Mouse (Mus musculus) midbrain, embryonic 13.5 days (tissue): Measurements from ENCODE around the gene Pigc. TPM values are rescaled to one million over a fixed set of nuclear protein-coding genes. Genes with fewer than 3 reads are reported as not detected.

Source experiments
- ATAC-seq: fragments of 200-750 bp; cut with Nextera tagmentation; 2 replicates; pipeline ENCODE4 v1.8.0; 2017; ENCODE audit warnings: mild to moderate bottlenecking, moderate TSS enrichment, moderate library complexity
- H3K27ac ChIP-seq: fragments of 300-500 bp; sonication (generic); 2 replicates; pipeline ENCODE4 v1.5.1; 2015; ENCODE audit warnings: inconsistent platforms, mild to moderate bottlenecking, moderate library complexity
- H3K27me3 ChIP-seq: fragments of 300-500 bp; sonication (generic); 2 replicates; pipeline ENCODE4 v1.6.1; 2015; ENCODE audit warnings: mild to moderate bottlenecking, inconsistent platforms
- H3K36me3 ChIP-seq: fragments of 300-500 bp; sonication (generic); 2 replicates; pipeline ENCODE4 v1.6.1; 2015; ENCODE audit warnings: mild to moderate bottlenecking, inconsistent platforms
- H3K4me1 ChIP-seq: fragments of 300-500 bp; sonication (generic); replicated peaks from 2 replicates; pipeline ENCODE4 v1.6.1; 2015; ENCODE audit warnings: inconsistent platforms
- H3K4me2 ChIP-seq: fragments of 300-500 bp; sonication (generic); replicated peaks from 2 replicates; pipeline ENCODE4 v1.6.1; 2015; ENCODE audit warnings: moderate library complexity, mild to moderate bottlenecking, inconsistent platforms
- H3K4me3 ChIP-seq: fragments of 300-500 bp; sonication (generic); replicated peaks from 2 replicates; pipeline ENCODE4 v1.5.1; 2015; ENCODE audit warnings: mild to moderate bottlenecking, inconsistent platforms
- H3K9ac ChIP-seq: fragments of 300-500 bp; sonication (generic); replicated peaks from 2 replicates; pipeline ENCODE4 v1.6.1; 2015; ENCODE audit warnings: mild to moderate bottlenecking, inconsistent platforms
- H3K9me3 ChIP-seq: fragments of 300-500 bp; sonication (generic); 2 replicates; pipeline ENCODE4 v1.6.1; 2016; ENCODE audit warnings: mild to moderate bottlenecking, inconsistent platforms
- WGBS: fragments of 180-500 bp; shearing (Covaris S2); methylation state at CpG from one replicate; pipeline ENCODE4 v1.1.7; 2015; 5-methylcytosine and 5-hydroxymethylcytosine counted together
- polyA plus RNA-seq: library from polyadenylated mRNA; unstranded; fragments of >200 nt; fragmentation: Nextera tagmentation; extraction: Ambion mirVana; gene quantifications from 2 replicates; pipeline ENCODE4 v1.2.1, GENCODE M21; 2015

The Pigc gene
- polyA plus RNA-seq, 1 experiment from 2014 or later: 39.1 TPM

DNA sequence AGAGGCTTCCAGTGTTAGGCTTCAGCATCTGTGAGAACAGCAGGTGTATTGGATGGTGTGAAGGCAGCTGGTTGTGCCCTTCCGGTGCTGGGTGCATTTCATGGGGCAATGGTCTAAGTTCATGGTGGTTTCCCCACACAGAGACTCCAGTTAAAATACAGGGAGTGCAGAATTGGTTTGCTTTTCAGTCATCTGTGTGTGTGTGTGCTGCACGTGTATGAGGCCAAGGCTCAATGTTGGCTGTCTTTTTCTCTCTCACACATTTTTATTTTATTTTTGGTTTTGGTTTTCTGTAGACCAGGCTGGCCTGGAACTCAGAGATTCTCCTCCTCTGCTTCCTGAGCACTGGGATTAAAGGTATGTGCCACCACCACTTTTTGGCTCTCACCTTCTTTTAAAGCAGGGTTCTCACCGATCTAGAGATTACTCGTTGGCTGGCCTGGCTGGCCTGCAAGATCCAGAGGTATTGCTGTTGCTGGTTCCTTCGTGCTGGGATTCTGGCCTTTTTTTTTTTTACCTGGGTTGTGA, 9.3 kb downstream of the Pigc start:
- WGBS: 95% methylated on average over 5 of the region's 5 CpGs
- Histone ChIP-seq H3K4me3 (no peak overlapping the region), H3K4me2 (no peak overlapping the region), H3K4me1 (peaks cover 11% of the 10 kb centered on the region), H3K27me3 (no peaks in the 10 kb centered on the region), H3K9me3 (no peaks in the 10 kb centered on the region), H3K36me3 (no peaks in the 10 kb centered on the region), H3K9ac (no peak overlapping the region), H3K27ac (no peak overlapping the region)
- ATAC-seq: no peak

DNA sequence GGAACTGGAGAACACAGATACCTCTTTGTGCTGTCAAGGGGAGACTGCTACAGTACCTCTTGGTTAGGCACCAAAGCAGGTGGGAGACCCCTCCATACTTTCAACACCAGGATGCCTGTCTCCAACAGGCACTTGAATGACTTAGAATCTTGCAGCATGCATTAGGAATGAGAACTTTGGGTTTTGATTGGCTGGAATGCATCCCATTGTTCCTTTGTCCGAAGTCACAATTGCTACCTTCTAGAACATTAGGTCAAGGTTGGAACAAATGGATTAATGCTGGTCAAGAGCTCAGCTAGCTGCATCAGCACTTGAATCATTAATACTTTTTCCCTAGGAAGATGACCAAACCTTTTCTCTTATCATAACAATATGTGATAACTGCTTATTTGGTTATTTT, 10.6 kb downstream of the Pigc start, which contains the start of gene 4930558K02Rik:
Gene 4930558K02Rik, minus strand, starts transcription at position 101 of the 400 bp plus-strand sequence.
- H3K9me3 ChIP-seq: no peaks in the 10 kb centered on the region
- H3K27ac ChIP-seq: no peak within 1 kb of the TSS
- 69% methylated on average over 1 of the region's 1 CpGs for WGBS
- peaks cover 2% of the 10 kb centered on the region; the same call in 1 of the 2 replicates for H3K4me1 ChIP-seq
- H3K27me3 ChIP-seq: no peaks in the 10 kb centered on the region
- no peak within 1 kb of the TSS for H3K9ac ChIP-seq
- H3K36me3 ChIP-seq: no peaks in the 10 kb centered on the region
- H3K4me2 ChIP-seq: no peak within 1 kb of the TSS
- ATAC-seq: no peak
- no peak within 1 kb of the TSS for H3K4me3 ChIP-seq

DNA sequence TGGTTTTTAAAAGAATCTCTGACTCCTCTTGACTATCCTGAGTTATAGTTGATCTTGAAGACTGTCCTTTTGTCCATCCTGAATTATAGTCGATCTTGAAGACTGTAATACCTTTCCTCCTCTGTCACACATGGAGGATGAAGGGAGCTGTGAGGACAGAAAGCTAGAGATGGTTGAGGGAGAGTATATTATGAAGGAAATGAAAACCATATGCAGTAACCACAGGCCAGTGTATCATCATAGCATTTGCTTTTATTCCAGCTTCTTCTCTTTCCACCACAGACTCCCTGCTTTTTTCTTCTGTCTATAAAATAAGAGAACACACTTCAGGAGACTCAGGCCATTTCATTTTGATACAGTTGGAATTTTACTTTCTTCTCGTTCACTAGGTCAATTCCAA, 11.1 kb downstream of the Pigc start:
- no peak overlapping the region for H3K4me3 ChIP-seq
- H3K4me2 ChIP-seq: no peak overlapping the region
- no peak overlapping the region for H3K27ac ChIP-seq
- H3K4me1 ChIP-seq: peaks cover 5% of the 10 kb centered on the region; the same call in 1 of the 2 replicates
- H3K27me3 ChIP-seq: no peaks in the 10 kb centered on the region
- no peak for ATAC-seq
- H3K9me3 ChIP-seq: no peaks in the 10 kb centered on the region
- WGBS: 89% methylated on average over 2 of the region's 2 CpGs
- no peaks in the 10 kb centered on the region for H3K36me3 ChIP-seq
- H3K9ac ChIP-seq: no peak overlapping the region

DNA sequence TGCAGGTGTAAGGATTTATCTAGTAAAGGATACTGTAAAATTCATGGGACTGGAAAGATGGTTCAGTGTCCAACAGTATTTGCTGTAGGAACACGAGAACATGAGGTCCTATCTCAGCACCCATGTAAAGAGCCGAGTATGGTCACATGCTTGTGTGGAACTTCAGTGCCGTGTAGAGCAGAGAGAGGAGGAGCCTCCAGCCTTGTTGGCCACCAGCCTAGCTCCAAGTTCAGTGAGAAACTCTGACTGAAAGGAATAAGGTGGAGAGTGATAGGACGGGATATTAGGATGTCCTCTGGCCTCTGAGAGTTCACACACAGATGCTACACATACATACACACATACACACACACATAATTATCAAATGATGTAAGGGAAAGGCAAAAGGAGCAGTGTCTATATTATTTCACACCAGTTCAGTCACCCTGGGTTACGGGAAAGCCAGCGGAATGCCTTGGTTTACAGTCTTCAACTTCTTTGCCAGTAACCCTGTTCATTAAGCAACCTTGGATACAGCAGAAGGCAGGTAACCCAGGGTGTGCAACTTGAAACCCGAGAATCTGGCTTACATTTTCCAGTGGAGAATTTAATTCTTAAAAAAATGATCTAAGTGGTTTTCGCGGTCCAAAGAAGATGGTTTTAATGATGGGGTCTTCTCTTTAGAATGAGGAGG, 11.8 kb downstream of the Pigc start:
- H3K9me3 ChIP-seq: no peaks in the 10 kb centered on the region
- H3K4me3 ChIP-seq: no peak overlapping the region
- ATAC-seq: no peak
- no peaks in the 10 kb centered on the region for H3K27me3 ChIP-seq
- peaks cover 5% of the 10 kb centered on the region; the same call in 1 of the 2 replicates for H3K4me1 ChIP-seq
- no peak overlapping the region for H3K27ac ChIP-seq
- H3K9ac ChIP-seq: no peak overlapping the region
- 88% methylated on average over 9 of the region's 9 CpGs for WGBS
- no peak overlapping the region for H3K4me2 ChIP-seq
- H3K36me3 ChIP-seq: no peaks in the 10 kb centered on the region

DNA sequence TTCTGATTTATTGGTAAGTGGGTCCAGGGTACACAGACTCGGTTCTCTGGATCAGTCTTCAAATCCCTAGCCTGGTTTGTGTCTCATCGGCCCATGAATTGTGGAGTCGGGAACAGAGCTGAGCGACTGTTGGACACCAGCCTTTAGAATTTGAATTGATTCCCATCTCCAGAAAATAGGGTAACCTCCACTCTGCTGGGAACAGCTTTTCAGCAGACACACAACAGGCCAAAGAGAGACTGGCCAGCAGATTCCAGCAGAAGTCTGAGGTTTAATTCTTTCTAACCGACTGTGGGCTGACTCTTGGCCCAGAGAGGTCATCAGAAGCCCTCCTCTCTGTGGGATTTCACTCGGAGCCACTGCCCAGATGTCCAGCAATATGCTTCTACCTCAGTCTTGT, 14.5 kb downstream of the Pigc start:
- H3K27me3 ChIP-seq: no peaks in the 10 kb centered on the region

DNA sequence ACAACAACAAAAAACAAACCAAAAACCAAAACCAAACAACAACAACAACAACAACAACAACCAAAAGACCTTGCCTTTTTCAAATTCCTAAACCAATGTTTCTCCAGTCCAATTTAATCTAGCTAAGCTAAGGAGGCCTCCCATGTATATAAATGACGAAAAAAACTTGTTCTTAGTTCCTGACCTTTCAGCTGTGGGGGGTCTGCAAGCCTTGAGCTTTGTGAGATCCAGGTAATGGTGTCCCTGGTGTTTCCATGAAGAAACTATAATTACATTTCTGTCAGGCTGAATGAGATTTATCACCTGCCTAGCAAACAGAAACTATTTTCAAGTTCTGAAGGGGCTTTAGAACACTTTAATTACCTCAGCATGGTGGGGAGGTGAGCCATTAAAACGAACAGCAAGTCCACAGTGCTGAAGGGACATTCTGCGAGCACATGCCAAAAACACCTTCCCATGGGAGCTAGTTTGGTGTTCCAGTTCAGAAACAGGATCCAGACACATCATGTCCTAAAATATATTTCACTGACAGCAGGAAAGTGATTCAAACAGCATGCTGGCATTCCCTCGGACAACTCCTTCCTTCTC, 15.1 kb downstream of the Pigc start:
- Histone ChIP-seq H3K4me1 (0 out of 2 replicates have a peak, but pooled peaks cover 3% of the 10 kb centered on the region), H3K27ac (no peak overlapping the region), H3K9ac (no peak overlapping the region), H3K4me2 (no peak overlapping the region), H3K9me3 (no peaks in the 10 kb centered on the region), H3K4me3 (no peak overlapping the region), H3K36me3 (no peaks in the 10 kb centered on the region), H3K27me3 (no peaks in the 10 kb centered on the region)
- WGBS: 36% methylated on average over 4 of the region's 4 CpGs
- no peak for ATAC-seq

More for the DNA sequence above, 14.5 kb downstream of the Pigc start:
- ATAC-seq: no peak
- 64% methylated on average over 6 of the region's 6 CpGs for WGBS
- Histone ChIP-seq H3K27ac (no peak overlapping the region), H3K4me3 (no peak overlapping the region), H3K9me3 (no peaks in the 10 kb centered on the region), H3K4me2 (no peak overlapping the region), H3K9ac (no peak overlapping the region), H3K36me3 (no peaks in the 10 kb centered on the region), H3K4me1 (0 out of 2 replicates have a peak, but pooled peaks cover 3% of the 10 kb centered on the region)

DNA sequence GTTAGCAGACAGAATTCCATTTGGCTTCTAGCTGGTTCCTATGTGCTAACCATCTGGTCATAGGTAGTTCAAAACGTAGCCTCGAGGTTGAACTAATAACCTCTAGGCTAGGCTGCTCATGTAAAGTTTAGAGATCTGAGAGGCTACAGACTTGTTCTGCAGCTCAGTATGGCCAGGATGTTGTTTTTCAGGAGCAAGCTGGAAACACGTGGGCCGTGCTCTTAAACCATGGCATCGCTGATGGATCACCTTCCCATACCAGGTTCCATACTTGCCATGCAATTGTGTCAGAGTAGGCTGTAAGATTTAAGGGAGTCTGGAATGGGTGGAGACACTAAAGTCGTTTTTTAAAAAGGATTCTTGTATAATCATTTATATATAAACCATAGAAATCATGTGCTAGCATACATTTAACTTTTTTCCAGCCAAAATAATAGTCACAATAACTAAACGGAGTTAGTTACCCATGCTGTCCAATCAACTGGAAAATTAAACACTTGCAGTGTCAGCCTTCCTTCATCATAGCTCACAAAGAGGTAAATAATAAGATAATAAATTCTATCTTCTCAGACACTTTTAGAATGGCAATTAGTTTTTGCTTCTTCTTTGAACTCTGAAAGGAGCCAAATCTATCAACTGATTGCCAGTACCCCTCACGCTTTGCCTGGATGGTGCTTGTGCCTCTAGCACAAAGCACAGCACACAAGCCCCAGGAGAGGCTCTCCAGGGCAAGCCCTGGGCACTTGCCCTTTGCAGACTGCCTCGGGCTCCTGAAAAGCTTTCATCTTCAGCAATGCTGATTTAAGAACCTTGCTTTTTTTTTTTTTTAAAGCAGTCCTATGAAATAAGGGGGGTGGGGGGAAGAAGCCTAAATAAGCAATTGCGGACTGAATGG, 21.9 kb downstream of the Pigc start:
- no peaks in the 10 kb centered on the region for H3K36me3 ChIP-seq
- no peak overlapping the region for H3K9ac ChIP-seq
- ATAC-seq: no peak
- WGBS: 70% methylated on average over 10 of the region's 10 CpGs
- H3K27me3 ChIP-seq: no peaks in the 10 kb centered on the region
- no peak overlapping the region for H3K4me2 ChIP-seq
- H3K4me1 ChIP-seq: peaks cover 4% of the 10 kb centered on the region; the same call in 1 of the 2 replicates
- H3K4me3 ChIP-seq: no peak overlapping the region
- peak overlapping the region; percentile 19; the same call in 1 of the 2 replicates for H3K27ac ChIP-seq
- H3K9me3 ChIP-seq: no peaks in the 10 kb centered on the region

DNA sequence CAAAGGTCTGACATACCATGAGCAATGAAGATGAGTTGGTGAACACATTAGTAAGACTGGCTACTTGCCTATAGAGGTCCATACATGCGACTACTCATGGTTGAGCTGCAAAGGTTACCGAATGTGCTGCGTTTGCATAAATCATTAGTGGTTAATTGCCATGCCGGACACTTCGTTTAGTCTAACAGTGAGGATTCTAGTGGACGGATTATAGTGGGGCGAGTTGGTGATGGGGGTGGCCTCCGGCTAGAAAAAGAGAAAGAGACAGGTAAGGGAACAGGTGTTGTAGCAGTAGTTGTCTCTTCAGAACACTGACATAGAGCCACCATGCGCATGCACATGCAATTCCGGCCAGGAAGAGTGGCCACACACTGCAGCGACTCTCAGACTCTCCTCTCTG, 22.9 kb downstream of the Pigc start:
- Histone ChIP-seq H3K27ac (0 out of 2 replicates have a peak overlapping the region, but pooled peaks have one; percentile 19), H3K36me3 (no peaks in the 10 kb centered on the region), H3K9ac (no peak overlapping the region), H3K4me2 (no peak overlapping the region), H3K4me3 (no peak overlapping the region), H3K9me3 (no peaks in the 10 kb centered on the region), H3K27me3 (no peaks in the 10 kb centered on the region), H3K4me1 (peaks cover 4% of the 10 kb centered on the region; the same call in 1 of the 2 replicates)
- no peak for ATAC-seq
- 95% methylated on average over 11 of the region's 11 CpGs for WGBS

DNA sequence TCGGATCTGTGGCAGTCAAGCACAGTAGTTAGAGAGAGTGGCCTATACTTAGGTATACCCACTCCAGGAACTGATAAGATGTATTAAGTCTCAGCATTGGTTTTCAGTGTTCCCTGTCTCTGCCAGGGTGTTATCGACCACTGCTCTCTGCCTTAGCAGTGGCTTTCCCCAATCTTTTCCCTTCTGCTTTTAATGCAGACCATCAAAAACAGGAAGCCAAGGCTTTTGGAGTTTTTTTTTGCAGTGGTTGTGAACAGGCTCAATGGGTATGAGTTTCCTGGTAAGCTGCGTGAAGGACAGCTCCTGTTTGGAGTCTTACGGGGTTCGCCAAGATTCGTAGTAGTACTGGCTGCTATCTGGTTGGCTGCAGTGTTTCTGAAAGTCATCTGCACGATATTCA, 23.4 kb downstream of the Pigc start:
- Histone ChIP-seq H3K9ac (no peak overlapping the region), H3K9me3 (no peaks in the 10 kb centered on the region), H3K4me1 (peaks cover 4% of the 10 kb centered on the region; the same call in 1 of the 2 replicates), H3K4me2 (no peak overlapping the region), H3K36me3 (no peaks in the 10 kb centered on the region), H3K27me3 (no peaks in the 10 kb centered on the region), H3K4me3 (no peak overlapping the region), H3K27ac (no peak overlapping the region)
- WGBS: 94% methylated on average over 7 of the region's 7 CpGs
- no peak for ATAC-seq

DNA sequence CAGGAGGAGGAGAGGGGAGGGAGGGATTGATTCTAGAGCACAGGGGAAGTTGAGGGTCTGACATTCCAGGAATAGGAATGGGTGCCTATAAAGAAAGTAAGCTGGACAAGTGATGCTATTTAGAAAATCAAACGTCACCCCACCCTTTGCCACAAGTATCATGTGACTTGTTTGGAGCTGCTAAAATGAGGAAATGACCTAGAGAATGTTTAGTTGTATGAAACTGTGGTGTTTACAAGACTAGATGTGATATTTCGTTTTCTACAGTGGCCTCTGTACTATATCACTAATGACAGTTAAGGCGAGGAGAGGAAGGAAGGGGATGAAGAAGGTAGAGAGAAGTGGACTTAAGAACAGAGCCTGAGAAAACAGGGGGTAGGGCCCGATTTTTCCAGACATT, 29.8 kb downstream of the Pigc start:
- H3K9me3 ChIP-seq: no peaks in the 10 kb centered on the region
- 77% methylated on average over 4 of the region's 4 CpGs for WGBS
- no peak overlapping the region for H3K9ac ChIP-seq
- no peak for ATAC-seq
- H3K4me3 ChIP-seq: no peak overlapping the region
- peaks cover 10% of the 10 kb centered on the region for H3K4me1 ChIP-seq
- no peak overlapping the region for H3K27ac ChIP-seq
- H3K4me2 ChIP-seq: no peak overlapping the region
- H3K36me3 ChIP-seq: no peaks in the 10 kb centered on the region
- H3K27me3 ChIP-seq: no peaks in the 10 kb centered on the region

DNA sequence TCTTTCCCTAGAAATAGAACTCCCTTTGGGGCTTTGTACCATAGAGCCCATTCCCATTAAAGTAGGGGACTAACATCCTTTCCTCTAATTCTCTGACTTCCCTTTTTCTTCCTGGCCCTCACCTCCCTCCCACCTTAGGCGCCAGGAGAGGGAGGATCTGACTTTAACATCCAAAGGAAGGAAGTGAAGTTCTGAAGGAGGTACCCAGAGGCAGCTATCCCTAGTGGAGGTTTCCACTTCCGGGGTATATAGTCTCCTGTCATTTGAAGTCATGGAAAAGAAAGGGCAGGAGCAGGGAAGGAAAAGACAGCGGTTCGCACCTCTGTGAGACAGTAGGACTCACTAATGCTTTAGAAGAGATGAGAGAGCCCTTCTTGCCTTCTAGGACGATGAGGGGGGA, 30.4 kb downstream of the Pigc start:
- no peaks in the 10 kb centered on the region for H3K9me3 ChIP-seq
- peaks cover 16% of the 10 kb centered on the region for H3K4me1 ChIP-seq
- WGBS: 49% methylated on average over 5 of the region's 5 CpGs
- H3K9ac ChIP-seq: no peak overlapping the region; the same call in 1 of the 2 replicates
- no peak overlapping the region for H3K4me2 ChIP-seq
- H3K27me3 ChIP-seq: no peaks in the 10 kb centered on the region
- H3K27ac ChIP-seq: peak overlapping the region; percentile 25; the same call in 1 of the 2 replicates
- no peaks in the 10 kb centered on the region for H3K36me3 ChIP-seq
- H3K4me3 ChIP-seq: no peak overlapping the region
- peak; percentile 14 for ATAC-seq
